Mouse (Mus musculus) hindbrain, embryonic 15.5 days (tissue): ENCODE results near the gene Sf1. TPM values are rescaled to one million over a fixed set of nuclear protein-coding genes. Genes with fewer than 3 reads are reported as not detected.

Source experiments
- ATAC-seq: fragments of 200-750 bp; cut with Nextera tagmentation; 2 replicates; pipeline ENCODE4 v1.8.0; 2017; ENCODE audit warnings: low read depth, moderate number of reproducible peaks, moderate TSS enrichment; ENCODE audit not compliant: low FRiP score
- H3K27ac ChIP-seq: fragments of 300-500 bp; sonication (generic); replicated peaks from 2 replicates; pipeline ENCODE4 v1.5.1; 2015; ENCODE audit warnings: mild to moderate bottlenecking, inconsistent platforms
- H3K27me3 ChIP-seq: fragments of 300-500 bp; sonication (generic); 2 replicates; pipeline ENCODE4 v1.6.1; 2015; ENCODE audit warnings: control low read depth, inconsistent platforms
- H3K36me3 ChIP-seq: fragments of 300-500 bp; sonication (generic); 2 replicates; pipeline ENCODE4 v1.6.1; 2015; ENCODE audit warnings: control low read depth, inconsistent platforms
- H3K4me1 ChIP-seq: fragments of 300-500 bp; sonication (generic); replicated peaks from 2 replicates; pipeline ENCODE4 v1.6.1; 2015; ENCODE audit warnings: control low read depth, inconsistent platforms
- H3K4me2 ChIP-seq: fragments of 300-500 bp; sonication (generic); 2 replicates; pipeline ENCODE4 v1.6.1; 2015; ENCODE audit warnings: moderate library complexity, mild to moderate bottlenecking, inconsistent platforms
- H3K4me3 ChIP-seq: fragments of 300-500 bp; sonication (generic); 2 replicates; pipeline ENCODE4 v1.5.1; 2015; ENCODE audit warnings: mild to moderate bottlenecking, inconsistent platforms
- H3K9ac ChIP-seq: fragments of 300-500 bp; sonication (generic); 2 replicates; pipeline ENCODE4 v1.6.1; 2015; ENCODE audit warnings: inconsistent platforms
- H3K9me3 ChIP-seq: fragments of 300-500 bp; sonication (generic); 2 replicates; pipeline ENCODE4 v1.6.1; 2016; ENCODE audit warnings: control low read depth, inconsistent platforms
- WGBS: fragments of 180-500 bp; shearing (Covaris S2); methylation state at CpG from one replicate; pipeline ENCODE4 v1.1.7; 2015; 5-methylcytosine and 5-hydroxymethylcytosine counted together
- polyA plus RNA-seq: library from polyadenylated mRNA; unstranded; fragments of >200 nt; fragmentation: Nextera tagmentation; extraction: Ambion mirVana; gene quantifications from 2 replicates; pipeline ENCODE4 v1.2.1, GENCODE M21; 2015

Sf1 gene
- polyA plus RNA-seq, 1 experiment from 2014 or later: 117 TPM

- Histone ChIP-seq H3K4me1 (peaks cover 5% of the 10 kb centered on the region; the same call in 1 of the 2 replicates), H3K4me3 (no peak overlapping the region), H3K9me3 (no peaks in the 10 kb centered on the region), H3K27ac (no peak overlapping the region), H3K27me3 (peaks cover 8% of the 10 kb centered on the region; the same call in 1 of the 2 replicates), H3K4me2 (no peak overlapping the region), H3K36me3 (0 out of 2 replicates have a peak, but pooled peaks cover 3% of the 10 kb centered on the region), H3K9ac (no peak overlapping the region)
- 71% methylated on average over 8 of the region's 8 CpGs for WGBS
- ATAC-seq: no peak
These were observed 43.6 kb downstream of the Sf1 start for GRCm38 (mm10) chr19:6407109-6407508.

DNA sequence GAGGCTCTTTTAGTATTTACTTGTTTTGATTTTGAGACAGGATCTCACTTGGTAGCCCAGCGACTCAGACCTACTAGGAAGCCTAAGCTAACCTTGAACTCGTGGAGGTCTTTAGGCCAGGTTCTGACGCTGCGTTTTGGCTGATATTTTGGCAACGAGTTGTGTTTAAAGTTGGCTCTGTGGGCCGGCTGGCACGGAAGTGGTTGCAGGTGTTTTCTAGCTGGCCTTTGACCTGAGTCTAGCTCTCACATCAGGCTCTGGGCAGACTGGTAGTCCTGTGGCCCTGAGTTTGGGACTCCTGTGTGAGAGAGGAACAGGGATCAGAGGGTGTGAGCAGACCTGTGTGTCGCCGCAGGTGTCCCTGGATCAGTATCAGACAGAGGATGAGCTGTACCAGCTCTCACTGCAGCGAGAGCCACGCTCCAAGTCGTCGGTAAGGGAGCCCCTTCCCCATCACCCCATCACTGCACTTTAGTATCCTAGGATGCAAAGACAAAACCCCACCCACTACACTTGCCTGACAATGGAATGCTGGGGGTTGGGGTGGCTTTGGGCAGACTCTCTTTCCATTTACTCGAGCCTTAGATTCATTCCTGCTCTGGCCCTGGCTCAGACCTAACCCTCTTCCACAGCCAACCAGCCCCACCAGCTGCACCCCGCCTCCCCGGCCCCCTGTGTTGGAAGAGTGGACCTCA is 44.5 kb downstream of the Sf1 start:
- Histone ChIP-seq H3K36me3 (0 out of 2 replicates have a peak, but pooled peaks cover 3% of the 10 kb centered on the region), H3K4me1 (no peaks in the 10 kb centered on the region; the same call in 1 of the 2 replicates), H3K4me3 (no peak overlapping the region), H3K9me3 (no peaks in the 10 kb centered on the region), H3K9ac (no peak overlapping the region), H3K4me2 (no peak overlapping the region), H3K27ac (no peak overlapping the region), H3K27me3 (peaks cover 8% of the 10 kb centered on the region; the same call in 1 of the 2 replicates)
- 51% methylated on average over 16 of the region's 16 CpGs for WGBS
- ATAC-seq: no peak

DNA sequence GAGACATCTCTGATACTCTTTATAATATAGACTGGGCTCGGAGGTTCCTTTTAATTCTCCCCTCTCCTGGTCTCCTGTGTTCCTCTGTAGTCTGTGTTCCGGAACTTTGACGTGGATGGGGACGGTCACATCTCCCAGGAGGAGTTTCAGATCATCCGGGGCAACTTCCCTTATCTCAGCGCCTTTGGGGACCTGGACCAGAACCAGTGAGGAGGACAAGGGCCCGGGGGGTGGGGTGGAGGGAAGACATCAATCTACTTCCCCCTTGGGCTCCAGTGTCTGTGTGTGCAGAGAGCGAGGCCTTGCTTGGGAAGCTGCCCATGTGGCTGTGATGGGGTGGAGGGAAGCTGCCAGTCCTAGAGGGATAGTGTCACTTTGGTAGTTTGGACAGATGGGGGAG is 45.3 kb downstream of the Sf1 start:
- Histone ChIP-seq H3K9me3 (no peaks in the 10 kb centered on the region), H3K4me2 (no peak overlapping the region), H3K4me1 (no peaks in the 10 kb centered on the region; the same call in 1 of the 2 replicates), H3K27me3 (peaks cover 2% of the 10 kb centered on the region; the same call in 1 of the 2 replicates), H3K27ac (no peak overlapping the region), H3K36me3 (0 out of 2 replicates have a peak, but pooled peaks cover 3% of the 10 kb centered on the region), H3K9ac (no peak overlapping the region), H3K4me3 (no peak overlapping the region)
- ATAC-seq: no peak
- 74% methylated on average over 8 of the region's 8 CpGs for WGBS

- Histone ChIP-seq H3K27ac (no peak overlapping the region), H3K9ac (no peak overlapping the region), H3K4me3 (no peak overlapping the region), H3K9me3 (no peaks in the 10 kb centered on the region), H3K36me3 (0 out of 2 replicates have a peak, but pooled peaks cover 3% of the 10 kb centered on the region), H3K27me3 (no peaks in the 10 kb centered on the region), H3K4me2 (no peak overlapping the region), H3K4me1 (no peaks in the 10 kb centered on the region; the same call in 1 of the 2 replicates)
- no peak for ATAC-seq
- 76% methylated on average over 5 of the region's 5 CpGs for WGBS
These were observed 45.7 kb downstream of the Sf1 start for GRCm38 (mm10) chr19:6409176-6409575.

DNA sequence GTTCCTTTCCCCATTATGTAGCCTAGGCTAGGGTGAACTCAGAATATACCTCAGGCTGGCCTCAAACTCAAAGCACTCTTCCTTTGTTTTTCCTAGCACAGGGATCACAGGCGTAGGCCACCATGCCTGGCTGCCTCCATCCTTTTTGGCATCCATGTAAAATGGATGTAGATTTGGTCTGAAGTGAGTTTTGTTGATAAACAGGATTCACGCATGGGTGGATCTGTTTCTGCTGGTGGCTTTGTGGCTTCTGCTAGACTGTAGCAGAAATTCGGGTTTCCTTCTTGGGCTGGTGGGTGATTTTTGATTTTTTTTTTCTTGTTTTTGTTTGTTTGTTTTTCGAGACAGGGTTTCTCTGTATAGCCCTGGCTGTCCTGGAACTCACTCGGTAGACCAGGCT is 46.4 kb downstream of the Sf1 start:
- no peak overlapping the region for H3K9ac ChIP-seq
- H3K4me1 ChIP-seq: peaks cover under 1% of the 10 kb centered on the region
- H3K27ac ChIP-seq: no peak overlapping the region
- 0 out of 2 replicates have a peak, but pooled peaks cover 3% of the 10 kb centered on the region for H3K36me3 ChIP-seq
- H3K9me3 ChIP-seq: no peaks in the 10 kb centered on the region
- H3K4me3 ChIP-seq: no peak overlapping the region
- no peak for ATAC-seq
- 87% methylated on average over 5 of the region's 5 CpGs for WGBS
- H3K27me3 ChIP-seq: no peaks in the 10 kb centered on the region
- H3K4me2 ChIP-seq: no peak overlapping the region

DNA sequence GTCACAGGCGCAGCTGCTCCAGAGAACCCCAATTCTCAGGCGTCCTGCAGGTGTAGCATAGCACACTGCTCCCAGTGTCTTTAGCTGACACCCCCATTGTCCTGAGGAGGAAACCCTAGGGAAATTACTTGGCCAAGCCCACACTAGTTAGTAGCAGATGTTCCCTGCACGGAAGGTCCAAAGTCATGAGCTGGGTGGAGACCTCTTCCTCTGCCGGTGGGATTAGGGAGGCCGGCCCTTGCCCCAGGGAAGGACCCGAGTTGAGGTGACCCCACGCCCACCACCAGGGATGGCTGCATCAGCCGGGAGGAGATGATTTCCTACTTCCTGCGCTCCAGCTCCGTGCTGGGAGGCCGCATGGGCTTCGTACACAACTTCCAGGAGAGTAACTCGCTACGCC is 49.3 kb downstream of the Sf1 start:
- ATAC-seq: no peak
- Histone ChIP-seq H3K27me3 (no peaks in the 10 kb centered on the region), H3K27ac (no peak overlapping the region), H3K4me2 (no peak overlapping the region), H3K9me3 (no peaks in the 10 kb centered on the region), H3K4me3 (no peak overlapping the region), H3K36me3 (0 out of 2 replicates have a peak, but pooled peaks cover 3% of the 10 kb centered on the region), H3K4me1 (peaks cover 29% of the 10 kb centered on the region), H3K9ac (no peak overlapping the region)
- WGBS: 71% methylated on average over 14 of the region's 14 CpGs

- H3K4me2 ChIP-seq: peak overlapping the region; percentile 12; the same call in 1 of the 2 replicates
- H3K9me3 ChIP-seq: no peaks in the 10 kb centered on the region
- H3K36me3 ChIP-seq: no peaks in the 10 kb centered on the region
- H3K9ac ChIP-seq: no peak overlapping the region
- no peak overlapping the region for H3K4me3 ChIP-seq
- WGBS: 39% methylated on average over 6 of the region's 6 CpGs
- H3K27ac ChIP-seq: peak overlapping the region; percentile 80
- peaks cover 44% of the 10 kb centered on the region for H3K4me1 ChIP-seq
- H3K27me3 ChIP-seq: no peaks in the 10 kb centered on the region
- ATAC-seq: no peak
These were observed 52.0 kb downstream of the Sf1 start for GRCm38 (mm10) chr19:6415454-6415853.

DNA sequence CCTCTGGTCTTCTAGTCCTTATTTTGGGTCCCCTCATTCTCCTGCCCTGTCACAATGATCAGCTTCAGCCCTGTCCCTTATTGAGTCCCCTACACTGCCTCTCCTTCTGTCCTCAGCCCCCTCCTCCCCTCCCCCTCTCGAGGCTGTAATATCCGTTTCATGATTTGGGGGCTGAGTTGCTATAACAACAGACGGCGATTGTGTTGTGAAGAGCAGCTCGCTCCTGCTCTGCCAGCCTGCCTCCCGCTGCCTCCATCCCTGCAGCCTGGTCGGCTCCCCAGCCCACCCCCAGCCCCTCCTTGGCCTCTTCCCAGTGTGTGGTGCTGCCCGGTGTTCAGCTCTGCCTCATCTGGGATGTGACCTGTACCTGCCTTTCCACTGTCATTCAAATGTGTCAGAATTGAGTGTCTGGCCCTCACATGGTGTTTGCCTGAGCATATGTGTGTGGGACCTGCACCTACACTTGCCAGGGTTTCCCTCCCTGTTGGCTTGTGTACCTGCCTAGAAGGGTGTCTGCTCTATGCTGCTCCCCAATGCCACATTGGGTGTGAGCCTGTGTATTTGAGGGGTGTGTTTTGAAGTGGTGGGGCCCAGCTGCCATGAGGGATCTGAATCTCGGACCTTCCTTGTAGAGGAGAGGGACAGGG is 52.8 kb downstream of the Sf1 start:
- WGBS: 6% methylated on average over 9 of the region's 9 CpGs
- Histone ChIP-seq H3K4me3 (no peak overlapping the region), H3K36me3 (no peaks in the 10 kb centered on the region), H3K4me2 (peak overlapping the region; percentile 12; the same call in 1 of the 2 replicates), H3K4me1 (peaks cover 52% of the 10 kb centered on the region), H3K9me3 (no peaks in the 10 kb centered on the region), H3K9ac (no peak overlapping the region), H3K27ac (peak overlapping the region; percentile 80), H3K27me3 (no peaks in the 10 kb centered on the region)
- no peak for ATAC-seq

DNA sequence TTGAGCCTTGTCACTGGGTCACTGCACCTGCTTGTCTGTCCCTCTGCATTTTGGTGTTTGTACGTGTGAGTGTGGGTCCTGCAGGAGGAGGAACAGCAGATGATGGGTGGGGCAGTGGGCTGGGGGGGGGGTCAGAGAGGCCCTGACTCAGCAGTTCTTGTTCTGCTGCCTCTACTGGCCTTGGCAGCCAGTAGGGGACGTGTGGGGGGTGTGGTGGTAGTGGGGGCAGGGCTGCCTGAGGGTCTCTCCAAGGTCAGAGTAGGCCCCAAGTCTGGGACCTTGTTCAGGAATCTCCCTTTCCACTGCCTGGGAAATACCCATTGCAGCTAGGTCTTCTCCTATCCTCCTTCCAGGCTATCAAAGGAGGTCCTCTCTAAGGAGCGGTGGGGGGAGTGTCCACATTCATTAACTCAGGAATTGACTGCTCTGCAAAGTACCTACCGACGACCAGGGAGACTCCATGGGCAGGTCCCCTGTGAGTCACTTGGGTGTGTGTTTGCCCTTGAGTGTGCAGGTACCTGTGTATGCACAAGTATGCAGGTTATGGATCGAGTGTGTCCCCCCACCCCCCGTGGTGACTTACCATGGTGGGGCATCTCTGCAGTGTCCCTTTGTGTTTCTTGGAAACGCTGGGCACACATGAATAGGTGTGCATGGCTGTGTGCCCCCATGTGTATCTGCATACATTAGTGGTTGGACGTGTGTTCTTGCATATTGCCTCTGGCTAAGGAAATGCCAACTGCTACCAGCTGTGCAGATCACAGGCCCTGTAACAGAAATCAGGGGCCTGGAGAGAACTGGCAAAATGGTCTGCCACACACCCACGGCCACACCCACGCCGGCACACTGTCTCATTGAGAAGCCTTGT is 53.6 kb downstream of the Sf1 start:
- H3K4me2 ChIP-seq: peak overlapping the region; percentile 88
- no peaks in the 10 kb centered on the region for H3K27me3 ChIP-seq
- H3K27ac ChIP-seq: peak overlapping the region; percentile 97
- no peaks in the 10 kb centered on the region for H3K9me3 ChIP-seq
- H3K36me3 ChIP-seq: no peaks in the 10 kb centered on the region
- WGBS: 46% methylated on average over 12 of the region's 12 CpGs
- H3K4me1 ChIP-seq: peaks cover 61% of the 10 kb centered on the region
- no peak for ATAC-seq
- no peak overlapping the region for H3K9ac ChIP-seq
- no peak overlapping the region for H3K4me3 ChIP-seq

DNA sequence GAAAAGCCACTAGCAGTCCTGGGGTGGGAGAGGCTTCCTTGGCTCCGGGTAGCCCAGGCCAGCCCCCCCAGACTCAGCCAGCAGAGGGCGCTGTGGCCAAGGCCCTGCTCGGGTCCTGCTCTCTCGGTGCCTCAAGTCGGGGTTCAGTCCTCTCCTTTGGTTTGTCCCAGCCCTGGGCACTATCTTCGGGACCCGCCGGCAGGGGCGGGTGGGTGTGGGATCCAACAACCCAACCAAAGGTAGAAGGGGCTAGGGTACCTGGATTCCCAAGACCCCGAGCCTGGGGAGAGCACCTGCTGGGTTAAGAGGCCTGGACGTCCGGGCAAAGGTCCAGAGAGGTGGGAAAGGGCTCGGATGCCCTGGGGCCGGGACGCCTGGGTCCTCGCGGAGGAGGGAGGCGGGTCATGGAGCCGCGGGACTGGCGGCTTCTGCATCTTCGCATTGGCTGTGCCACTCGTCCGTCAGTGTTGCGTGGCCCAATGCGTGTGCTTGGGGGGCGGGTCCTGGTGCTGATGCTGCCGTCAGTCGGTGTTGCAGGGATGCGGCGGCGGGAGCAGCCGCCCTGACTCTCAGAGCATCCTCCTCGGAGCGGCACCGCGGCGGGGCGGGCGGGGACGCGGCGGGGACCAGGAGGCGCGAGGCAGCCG is 54.9 kb downstream of the Sf1 start, which contains the start of gene Nrxn2:
Gene Nrxn2, plus strand, starts transcription at position 499 of the 647 bp plus-strand sequence.
- Histone ChIP-seq H3K9me3 (no peaks in the 10 kb centered on the region), H3K9ac (peak within 1 kb of the TSS; percentile 85), H3K4me2 (peak within 1 kb of the TSS; percentile 88), H3K27me3 (no peaks in the 10 kb centered on the region), H3K36me3 (no peaks in the 10 kb centered on the region), H3K4me3 (peak within 1 kb of the TSS; percentile 74), H3K27ac (peak within 1 kb of the TSS; percentile 97), H3K4me1 (peaks cover 73% of the 10 kb centered on the region)
- under 1% methylated on average over 45 of the region's 46 CpGs for WGBS
- peak; percentile 92 for ATAC-seq

- Histone ChIP-seq H3K27ac (peak overlapping the region; percentile 97), H3K36me3 (no peaks in the 10 kb centered on the region), H3K4me2 (peak overlapping the region; percentile 88), H3K4me1 (peaks cover 81% of the 10 kb centered on the region), H3K4me3 (peak overlapping the region; percentile 74), H3K27me3 (no peaks in the 10 kb centered on the region), H3K9ac (peak overlapping the region; percentile 85), H3K9me3 (no peaks in the 10 kb centered on the region)
- peak; percentile 5; the same call in 1 of the 2 replicates for ATAC-seq
- 6% methylated on average over 20 of the region's 23 CpGs for WGBS
These were observed 55.6 kb downstream of the Sf1 start for GRCm38 (mm10) chr19:6418984-6419692.
